8 mouse cellular contexts compared by ENCODE assay signal in genomic region chr8:84567541-84567940, GRCm38 (mm10).
DNase-seq lines count a peak whose midpoint lies in the region.

No protein-coding gene starts in this region.

- DNase-seq in adrenal gland, postnatal 10 days, result peak; percentile 21
- DNase-seq in adrenal gland, postnatal 25 days, result no peak
- peak; percentile 41 for DNase-seq in ovary, postnatal 14 days (ENCODE audit: low spot score)
- no peak for DNase-seq in ovary, postnatal 10 days (ENCODE audit: low spot score)
- DNase-seq in lung, postnatal 14 days, result peak; percentile 55
- peak; percentile 74 for DNase-seq in thymus, postnatal 25 days
- no peak for DNase-seq in adrenal gland, postnatal 4 days (ENCODE audit: low spot score in 2 of 2)
- no peak for DNase-seq in heart, adult 9 months (ENCODE audit: low spot score in 2 of 2)

Comparison
In these comparisons a context has a peak if more than half of its experiments do, and no peak if none do; other contexts are left out.
1. DNase-seq: peak in adrenal gland, postnatal 10 days (single experiment), ovary, postnatal 14 days (single experiment), lung, postnatal 14 days (single experiment) and thymus, postnatal 25 days (single experiment); none in adrenal gland, postnatal 25 days (single experiment), ovary, postnatal 10 days (single experiment), adrenal gland, postnatal 4 days (0 of 2) and heart, adult 9 months (0 of 2).